Mouse (Mus musculus): ENCODE results near the gene Gm7995. TPM values are rescaled to one million over a fixed set of nuclear protein-coding genes. Genes with fewer than 3 reads are reported as not detected.

Gm7995 gene
- not detected for total RNA-seq (2023)

GRCm38 (mm10) chr14:42309910-42310309 is at the start of gene Gm7995:
Gene Gm7995 (plus strand): TSS chr14:42310210.

GRCm38 (mm10) chr14:42297258-42297657 is 12.8 kb upstream of the Gm7995 start, which contains the start of gene Gm9611:
Gene Gm9611 (minus strand): TSS chr14:42297358.

Other genes starting within 250 kb of the Gm7995 start
- not detected for gene Gm7951, start 192.8 kb upstream of the Gm7995 start, total RNA-seq (2023)
- not detected for gene Gm17027, start 147.6 kb upstream of the Gm7995 start, total RNA-seq (2023)
- not detected for gene Gm3573, start 119.4 kb upstream of the Gm7995 start, total RNA-seq (2023)
- not detected for gene Gm17026, start 50.2 kb upstream of the Gm7995 start, total RNA-seq (2023)
- not detected for gene Gm9611, start 12.9 kb upstream of the Gm7995 start, total RNA-seq (2023)
- not detected for gene Gm8005, start 129.5 kb downstream of the Gm7995 start, total RNA-seq (2023)
- gene Gm8011, start 153.7 kb downstream of the Gm7995 start, total RNA-seq (2023), result not detected
- not detected for gene Gm8020, start 192.1 kb downstream of the Gm7995 start, total RNA-seq (2023)
- gene Gm8024, start 214.1 kb downstream of the Gm7995 start, total RNA-seq (2023), result not detected

Data from neutrophil, adult 83 days (primary cell).